Mouse (Mus musculus): ENCODE measurements at regions not wholly inside any gene's neighbourhood (a gene's known extent, or its start where the extent isn't known, plus 50 kb on each side); places are given as distances from the start of the nearest gene placed in this dataset.
"Not testable (repeated sequence)": the region's sequence is repeated elsewhere in the genome, so short reads cannot be mapped to it uniquely, and the experiment has no call there.

GRCm38 (mm10) chr2:16811401-16812281, 455.5 kb downstream of the Plxdc2 start:
- not testable (repeated sequence) for DNase-seq (ENCODE audit: low spot score in 2 of 2)

GRCm38 (mm10) chr2:16820442-16820841, 464.3 kb downstream of the Plxdc2 start:
- DNase-seq (ENCODE audit: low spot score in 2 of 2) = no peak

GRCm38 (mm10) chr2:16824681-16825230, 468.7 kb downstream of the Plxdc2 start:
- no peak for DNase-seq (ENCODE audit: low spot score in 2 of 2)

- peak; percentile 54 to 62 for DNase-seq (ENCODE audit: low spot score in 2 of 2)
These were observed 471.2 kb downstream of the Plxdc2 start for GRCm38 (mm10) chr2:16827266-16827665.

DNA sequence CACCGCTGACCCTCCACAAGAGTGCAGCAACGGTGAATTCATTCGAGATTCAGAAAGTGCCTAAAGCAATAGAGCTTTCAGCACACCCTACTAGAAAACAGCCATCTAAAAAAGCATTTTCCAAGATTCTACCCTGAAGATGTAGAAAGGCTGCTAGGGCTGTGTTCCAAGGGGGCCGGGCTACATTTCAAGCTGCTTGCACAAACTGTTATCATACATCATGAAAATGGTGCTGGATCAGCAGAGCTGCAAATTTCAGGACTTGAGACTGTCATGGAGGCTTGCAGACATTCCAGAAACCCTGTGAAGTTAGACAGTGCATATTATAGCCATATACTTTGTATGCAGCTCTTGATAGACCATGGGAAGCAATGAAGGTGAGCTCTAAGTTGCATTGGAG, 479.9 kb downstream of the Plxdc2 start:
- peak in 1 of 2 experiments; percentile 11 for DNase-seq (ENCODE audit: low spot score in 2 of 2)

- no peak for DNase-seq (ENCODE audit: low spot score in 2 of 2)
These were observed 482.6 kb downstream of the Plxdc2 start for GRCm38 (mm10) chr2:16838718-16839117.

- peak; percentile 74 to 75 for DNase-seq (ENCODE audit: low spot score in 2 of 2)
These were observed 493.8 kb downstream of the Plxdc2 start for GRCm38 (mm10) chr2:16849916-16850315.

DNA sequence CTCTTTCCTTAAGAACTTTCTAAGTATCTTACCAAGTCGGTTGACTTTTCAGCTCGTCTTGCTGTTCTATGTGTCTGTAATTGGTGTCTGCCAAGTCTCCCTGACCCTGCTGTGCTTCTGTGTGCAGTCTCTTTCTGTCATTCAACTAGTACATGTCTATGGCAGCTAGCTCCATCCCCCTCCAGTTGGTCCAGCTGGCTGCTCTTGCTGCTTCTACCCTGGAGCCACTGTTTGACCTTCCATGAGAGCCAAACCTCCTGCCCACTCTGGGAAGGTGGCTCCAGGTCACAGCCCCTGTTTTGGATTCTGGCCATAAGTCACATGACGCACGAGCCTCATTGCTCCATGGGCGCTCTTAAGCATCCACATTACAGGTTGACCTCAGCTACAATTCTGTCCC, 504.0 kb downstream of the Plxdc2 start:
- DNase-seq (ENCODE audit: low spot score in 2 of 2) = peak; percentile 41

- no peak for DNase-seq (ENCODE audit: low spot score in 2 of 2)
These were observed 510.2 kb downstream of the Plxdc2 start for GRCm38 (mm10) chr2:16866163-16866852.

DNA sequence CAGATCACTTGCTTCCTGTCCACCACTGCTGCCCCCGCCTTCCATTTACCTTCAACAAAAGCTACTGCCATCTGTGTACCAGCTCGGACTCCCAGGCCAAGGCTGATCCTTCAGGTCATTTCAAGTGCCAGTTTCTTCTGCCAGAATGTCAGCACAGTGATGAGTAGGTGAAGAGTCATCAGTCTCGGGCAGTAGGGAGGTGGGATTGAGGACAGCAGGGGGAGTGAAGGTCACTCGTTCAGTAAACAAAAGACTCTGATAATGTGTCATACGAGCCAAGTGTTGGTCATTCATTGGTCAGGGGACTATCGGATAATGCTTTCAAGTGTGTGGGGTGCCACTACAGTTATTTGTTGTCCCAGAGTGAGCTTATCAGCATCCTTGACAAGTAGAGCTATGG, 536.3 kb downstream of the Plxdc2 start:
- DNase-seq (ENCODE audit: low spot score in 2 of 2) = peak; percentile 71 to 77

DNA sequence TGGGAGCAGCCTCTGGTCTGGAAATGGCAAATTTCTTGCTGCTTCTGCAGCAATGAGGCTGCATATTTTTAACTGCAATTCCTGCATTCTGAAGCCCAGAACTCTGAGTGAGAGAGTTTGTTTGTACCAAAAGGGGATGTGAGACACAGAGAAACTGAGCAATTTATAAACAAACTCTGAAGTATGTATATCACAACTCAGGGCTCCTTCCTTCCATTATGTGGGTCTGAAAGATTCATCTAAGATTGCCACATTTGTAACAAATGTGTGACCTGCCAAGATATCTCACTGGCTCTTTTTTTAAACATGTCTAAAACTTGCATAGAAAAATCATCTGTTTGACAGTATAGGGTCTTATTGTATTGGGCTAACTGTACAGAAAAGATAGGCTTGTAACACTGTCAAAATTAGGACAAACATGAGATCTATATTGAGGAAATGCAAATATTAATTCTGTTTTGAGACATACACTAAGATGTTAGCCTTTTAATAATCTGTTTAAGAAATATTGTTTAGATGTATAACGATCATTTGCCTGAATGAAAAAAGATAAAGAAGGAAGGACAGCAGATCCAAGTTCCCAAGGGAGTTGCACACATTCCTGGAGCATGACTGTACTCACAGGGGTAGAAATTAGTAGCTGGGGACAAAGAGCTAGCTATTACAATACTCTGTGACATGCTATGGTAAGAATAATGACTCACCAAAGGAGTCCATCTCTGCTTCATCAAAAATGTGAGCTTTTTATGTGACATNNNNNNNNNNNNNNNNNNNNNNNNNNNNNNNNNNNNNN, 553.3 kb downstream of the Plxdc2 start:
- DNase-seq (ENCODE audit: low spot score in 2 of 2) = no peak

GRCm38 (mm10) chr2:16914633-16915032, 558.5 kb downstream of the Plxdc2 start:
- DNase-seq (ENCODE audit: low spot score in 2 of 2) = peak; percentile 10 to 21

DNA sequence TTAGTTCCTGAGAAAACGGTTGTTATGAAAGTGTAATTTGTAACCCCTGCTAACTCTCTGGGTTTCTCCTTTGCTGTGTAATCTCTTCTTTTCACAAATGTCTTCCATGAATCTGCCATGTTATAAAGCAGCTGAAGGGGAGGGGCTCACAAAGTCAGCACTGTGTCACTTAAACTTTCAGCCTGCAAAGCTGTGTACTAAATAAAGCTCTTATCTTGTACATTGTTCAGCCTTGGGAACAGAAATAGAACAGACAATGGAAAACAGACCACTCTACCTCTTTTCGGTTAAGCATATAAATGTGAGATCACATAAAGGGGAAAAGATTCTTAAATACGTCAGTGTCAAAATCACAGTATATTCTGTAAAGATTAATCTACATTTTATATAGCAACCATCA, 573.9 kb downstream of the Plxdc2 start:
- DNase-seq (ENCODE audit: low spot score in 2 of 2) = no peak

- DNase-seq (ENCODE audit: low spot score in 2 of 2) = no peak
These were observed 603.3 kb downstream of the Plxdc2 start for GRCm38 (mm10) chr2:16959432-16959831.

GRCm38 (mm10) chr2:16977380-16977779, 621.3 kb downstream of the Plxdc2 start:
- DNase-seq (ENCODE audit: low spot score in 2 of 2) = no peak

DNA sequence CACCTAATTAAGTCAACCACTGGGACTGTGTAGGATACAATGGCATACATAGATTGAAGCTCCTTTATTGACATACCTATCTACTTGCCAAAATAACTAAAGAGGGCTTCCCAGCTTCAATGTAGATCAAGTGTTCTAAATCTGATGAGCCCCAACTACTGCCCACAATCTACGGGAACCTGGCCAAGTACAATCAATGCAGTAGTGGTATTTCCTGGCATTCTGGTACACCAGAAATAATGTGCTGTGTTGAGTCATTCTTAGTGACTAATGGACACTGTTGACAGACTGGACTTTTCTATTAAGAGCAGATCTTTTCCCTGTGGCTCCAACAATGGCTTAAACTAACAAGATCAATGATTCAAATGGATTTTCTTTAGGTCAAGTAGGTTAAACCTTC, 626.7 kb downstream of the Plxdc2 start:
- DNase-seq (ENCODE audit: low spot score in 2 of 2) = no peak

- no peak for DNase-seq (ENCODE audit: low spot score in 2 of 2)
These were observed 627.6 kb downstream of the Plxdc2 start for GRCm38 (mm10) chr2:16983583-16984221.
